Mouse (Mus musculus): ENCODE measurements at regions not wholly inside any gene's neighbourhood (a gene's known extent, or its start where the extent isn't known, plus 50 kb on each side); places are given as distances from the start of the nearest gene placed in this dataset.

DNA sequence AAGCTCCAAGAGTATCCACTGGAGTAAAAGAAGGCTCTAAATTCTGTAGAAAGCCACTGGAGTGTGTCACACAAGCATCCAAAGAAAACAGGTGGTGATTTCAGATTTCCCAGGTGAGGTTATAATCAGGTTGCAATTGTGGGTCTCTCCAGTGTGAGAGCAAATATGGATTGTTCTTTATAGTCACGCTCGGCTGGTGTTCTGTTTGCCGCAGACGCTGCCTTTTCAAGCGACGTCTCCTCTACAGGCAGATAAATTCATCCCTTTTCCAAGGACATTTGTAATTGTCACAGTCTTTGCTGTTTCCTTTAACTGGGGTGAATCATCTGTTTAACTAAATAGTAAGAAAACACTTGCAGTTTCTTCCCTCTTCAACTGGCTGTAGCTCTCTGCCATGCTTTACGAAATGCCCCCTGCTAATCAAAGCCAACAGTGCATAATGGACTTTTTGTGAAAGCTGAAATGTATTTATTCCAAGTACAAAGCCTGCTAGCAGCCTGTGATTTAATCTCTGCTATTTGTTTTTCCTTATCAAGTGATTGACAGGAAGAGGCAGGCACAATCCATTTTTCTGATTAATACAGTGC is 502.4 kb downstream of the Trim52 start:
- DNase-seq (ENCODE audit: low spot score) = no peak
